Mouse (Mus musculus) layer of hippocampus, adult 8-10 months (tissue): Measurements from ENCODE around the gene Rnf183. TPM values are rescaled to one million over a fixed set of nuclear protein-coding genes. Genes with fewer than 3 reads are reported as not detected.

Experiments
- DNase-seq, 2 experiments: peaks; one replicate each; pipeline ENCODE4 v3.0.0; 2022; ENCODE audit warnings: low spot score in 2 of 2
- total RNA-seq, 4 experiments: library from RNA; stranded (reverse); gene quantifications; 2 replicates each; pipeline ENCODE4 v1.2.4; 2022

Gene Rnf183
- total RNA-seq, 4 experiments from 2014 or later = not detected

DNA sequence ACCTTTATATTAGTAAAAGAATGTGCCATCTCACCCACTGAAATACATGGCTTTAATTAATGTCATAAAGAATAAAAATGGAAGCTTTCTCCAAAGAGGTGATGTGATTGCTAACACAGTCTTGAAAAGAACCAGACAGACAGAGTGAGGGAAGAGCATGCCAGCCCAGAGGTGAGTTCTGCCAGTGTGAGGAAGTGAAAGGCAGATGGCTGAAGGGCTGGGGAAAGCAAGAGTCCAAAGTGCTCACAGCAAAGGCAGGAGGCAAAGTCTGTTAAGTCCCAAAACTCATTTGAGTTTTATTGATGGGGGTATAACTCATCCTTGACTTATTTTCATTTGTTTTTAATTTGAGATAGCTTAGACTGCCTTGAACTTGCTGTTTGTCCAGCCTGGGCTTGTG, 4.4 kb downstream of the Rnf183 start:
- DNase-seq = no peak

DNA sequence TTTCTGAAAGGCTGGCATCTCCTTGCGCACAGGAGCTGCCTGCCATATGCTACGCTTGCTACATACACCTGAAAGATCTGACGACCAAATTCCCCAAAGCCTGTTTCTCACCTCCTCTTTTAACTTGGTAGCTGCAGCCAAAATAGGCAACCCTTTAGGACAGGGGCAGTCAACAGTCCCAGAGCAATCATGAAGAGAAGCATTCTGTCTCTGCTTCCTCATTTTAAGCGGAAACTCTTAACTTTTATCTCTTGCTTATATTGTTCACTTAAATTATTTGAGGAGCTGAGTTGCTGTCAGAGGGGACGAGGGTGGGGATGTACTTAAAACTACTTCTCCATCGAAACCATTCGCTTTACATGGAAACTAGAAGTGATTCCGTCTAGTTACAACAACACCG, 5.4 kb downstream of the Rnf183 start:
- no peak for DNase-seq

DNA sequence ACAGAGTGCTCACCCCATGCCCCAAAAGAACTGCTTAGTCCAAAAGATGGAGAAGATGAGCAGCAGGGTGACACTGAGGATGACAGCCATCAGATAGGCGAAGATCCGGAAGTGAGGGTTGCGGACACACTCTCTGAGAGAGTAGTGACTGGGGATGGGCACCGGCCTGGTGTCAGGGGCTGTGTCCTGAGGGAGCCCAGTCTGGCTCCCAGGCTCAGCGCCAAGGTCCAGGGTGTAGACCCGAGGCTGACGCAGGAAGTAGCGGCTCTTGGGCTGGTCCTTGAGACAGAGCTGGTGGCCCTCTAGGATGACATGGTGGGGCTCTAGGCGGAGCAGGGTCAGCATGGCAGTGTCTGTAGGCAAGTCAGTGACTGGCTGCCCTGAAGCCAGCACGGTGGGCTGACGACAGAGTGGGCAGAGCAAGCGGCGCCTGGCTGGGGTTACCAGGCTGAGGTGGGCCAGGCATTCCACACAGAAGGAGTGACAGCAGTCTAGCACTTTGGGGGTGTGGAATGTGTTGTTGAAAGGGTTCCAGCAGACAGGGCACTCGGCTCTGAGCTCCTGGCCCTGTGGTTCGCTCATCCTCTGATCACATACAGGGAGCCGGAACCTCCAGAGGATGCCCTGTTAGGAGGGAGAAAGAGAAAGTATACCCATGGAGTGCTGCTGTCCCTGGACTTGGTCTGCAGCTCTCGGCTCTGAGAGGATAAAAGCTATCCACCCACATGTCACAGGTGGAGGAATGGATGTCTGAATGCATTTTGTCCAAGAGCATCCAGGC, 6.9 kb downstream of the Rnf183 start:
- no peak for DNase-seq

DNA sequence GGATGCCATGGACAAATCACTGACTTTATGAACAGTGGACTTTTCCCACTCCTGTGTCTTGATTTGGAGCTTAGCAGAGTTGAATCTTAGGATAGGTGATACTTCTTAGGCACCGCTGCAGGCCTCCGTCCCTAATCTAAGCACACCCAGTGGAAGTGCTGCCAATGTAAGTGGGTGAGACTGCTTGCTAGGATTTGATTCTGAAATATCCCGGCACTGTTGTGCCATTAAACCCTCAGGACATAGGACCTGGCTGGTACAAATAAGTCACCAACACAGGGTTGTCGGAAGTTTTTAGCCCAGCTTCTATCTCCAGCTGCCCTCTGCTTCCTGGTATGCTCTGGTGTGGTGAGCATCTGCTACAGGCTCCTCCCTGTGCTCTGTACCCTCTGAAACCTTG, 9.2 kb downstream of the Rnf183 start:
- DNase-seq = no peak

DNA sequence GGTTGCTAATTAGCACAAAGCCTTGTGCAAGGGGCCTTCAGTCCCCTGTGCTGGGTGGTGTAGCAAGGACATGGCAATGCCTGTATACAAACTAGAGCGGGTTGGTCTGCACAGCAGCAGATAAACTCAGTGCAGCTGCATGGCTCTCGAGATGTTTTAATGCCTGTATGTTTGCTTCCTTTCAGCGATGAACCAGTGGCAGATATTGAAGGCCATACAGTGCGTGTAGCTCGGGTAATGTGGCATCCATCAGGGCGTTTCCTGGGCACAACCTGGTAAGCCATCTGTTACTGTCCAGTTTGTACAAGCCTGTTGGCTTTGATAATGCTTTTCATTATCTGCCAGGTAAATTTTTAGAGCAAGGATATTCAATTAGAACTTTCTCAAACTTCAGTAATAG, 16.0 kb downstream of the Rnf183 start:
- no peak for DNase-seq

DNA sequence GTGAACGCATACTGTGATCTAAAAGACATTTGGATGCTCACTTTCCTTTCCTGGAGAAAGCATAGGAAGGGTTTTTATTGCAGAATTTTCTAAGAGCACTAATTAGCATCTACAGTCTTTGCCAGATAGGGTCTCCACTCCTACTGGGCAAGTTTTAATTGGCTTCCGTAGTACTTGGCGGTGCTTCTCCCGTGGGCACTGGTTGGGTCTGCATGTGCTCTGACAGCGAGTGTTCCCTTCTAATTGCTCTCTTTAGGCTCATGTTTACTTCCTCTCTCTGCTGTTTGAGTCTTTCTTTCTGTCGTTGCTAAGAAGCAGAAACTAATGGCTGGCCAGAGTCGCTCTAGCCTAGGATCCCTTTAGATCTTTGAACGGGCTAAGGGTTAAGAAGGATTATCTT, 16.6 kb downstream of the Rnf183 start:
- DNase-seq = peak in 1 of 2 experiments; percentile 45

DNA sequence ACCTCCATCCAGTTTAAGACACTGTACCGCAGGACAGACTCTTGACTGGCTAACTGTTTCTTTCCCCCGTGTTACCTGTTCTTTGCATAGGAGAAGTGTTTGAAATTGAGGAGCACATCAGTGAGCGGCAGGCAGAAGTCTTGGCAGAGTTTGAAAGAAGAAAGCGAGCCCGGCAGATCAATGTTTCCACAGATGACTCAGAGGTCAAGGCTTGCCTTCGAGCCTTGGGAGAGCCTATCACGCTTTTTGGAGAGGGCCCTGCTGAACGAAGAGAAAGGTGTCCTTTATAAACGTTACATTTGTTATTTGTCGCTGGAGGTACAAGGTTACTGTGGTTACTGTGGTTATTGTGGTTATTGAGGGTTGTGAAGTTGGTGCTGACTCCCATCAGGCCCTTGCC, 23.4 kb downstream of the Rnf183 start:
- DNase-seq = no peak

DNA sequence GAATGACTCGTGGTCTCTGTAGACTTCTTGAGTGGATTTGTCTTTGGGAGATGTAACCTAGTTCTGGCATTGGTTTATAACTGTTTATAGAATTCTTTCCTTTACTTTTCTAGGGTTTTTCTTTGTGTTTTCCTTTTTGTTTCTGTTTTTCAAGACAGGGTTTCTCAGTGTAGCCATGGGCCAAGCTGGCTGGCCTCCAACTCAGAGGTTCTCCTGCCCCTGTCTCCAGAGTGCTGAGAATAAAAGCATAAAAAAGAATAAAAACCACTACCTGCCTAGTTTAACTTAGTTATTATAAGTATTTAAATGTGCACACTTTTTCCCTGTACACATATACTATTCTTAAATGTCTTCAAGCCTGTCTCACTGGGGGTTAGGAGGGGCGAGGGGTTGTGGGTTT, 24.7 kb downstream of the Rnf183 start:
- DNase-seq = no peak

DNA sequence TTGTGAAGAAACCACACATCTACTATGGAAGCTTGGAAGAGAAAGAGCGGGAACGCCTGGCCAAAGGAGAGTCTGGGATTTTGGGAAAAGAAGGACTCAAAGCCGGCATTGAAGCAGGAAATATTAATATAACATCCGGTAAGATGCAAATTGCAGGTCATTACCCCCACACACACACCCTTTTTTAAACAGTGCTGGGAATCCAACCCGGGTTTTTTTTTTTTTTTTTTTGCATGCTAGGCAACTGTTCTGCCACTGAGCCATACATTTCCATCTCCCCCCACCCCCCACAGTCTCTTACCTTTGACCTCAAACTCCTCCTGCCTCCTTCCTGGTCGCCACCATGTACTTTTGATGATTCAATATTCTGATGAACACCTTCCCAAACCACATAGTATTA, 25.4 kb downstream of the Rnf183 start:
- DNase-seq = no peak

DNA sequence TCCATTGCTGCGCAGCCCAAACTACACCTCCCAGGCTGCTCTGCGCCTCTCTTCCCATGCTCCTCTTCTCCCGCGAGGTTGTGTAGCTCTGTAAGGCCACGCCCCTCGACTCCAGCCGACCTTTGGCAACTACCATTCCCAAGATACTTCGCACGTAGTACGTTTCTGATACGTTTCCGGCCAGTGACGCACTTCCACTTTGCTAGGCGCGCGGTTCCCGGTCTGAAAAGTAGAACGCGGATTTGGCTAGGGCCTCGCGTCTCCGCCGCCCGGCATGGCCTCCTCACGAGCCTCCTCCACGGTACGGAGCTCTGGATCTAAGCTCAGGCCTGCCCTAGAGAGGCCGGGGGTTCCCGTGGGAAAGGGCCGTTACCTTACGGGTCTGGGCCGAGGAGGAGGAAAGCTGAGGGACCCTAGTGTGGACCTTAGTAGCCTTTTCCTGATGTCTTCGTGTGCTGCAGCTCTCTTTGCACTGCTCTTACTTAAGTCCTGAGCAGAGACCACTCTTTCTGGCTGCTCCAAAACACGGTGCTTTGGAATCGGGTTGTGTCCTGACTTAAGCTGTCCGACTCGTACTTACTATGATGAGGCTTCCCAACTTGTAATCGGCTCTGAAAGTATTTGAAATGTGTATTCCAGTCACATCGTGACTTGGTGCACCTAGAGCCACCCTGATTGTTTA, 26.3 kb downstream of the Rnf183 start, which contains the start of the genes Cdc26 and Prpf4:
Cdc26 (minus strand) TSS at position 42 of the 682 bp plus-strand sequence.
Prpf4 (plus strand) TSS at position 197 of the 682 bp plus-strand sequence.
- DNase-seq = peak; percentile 99

DNA sequence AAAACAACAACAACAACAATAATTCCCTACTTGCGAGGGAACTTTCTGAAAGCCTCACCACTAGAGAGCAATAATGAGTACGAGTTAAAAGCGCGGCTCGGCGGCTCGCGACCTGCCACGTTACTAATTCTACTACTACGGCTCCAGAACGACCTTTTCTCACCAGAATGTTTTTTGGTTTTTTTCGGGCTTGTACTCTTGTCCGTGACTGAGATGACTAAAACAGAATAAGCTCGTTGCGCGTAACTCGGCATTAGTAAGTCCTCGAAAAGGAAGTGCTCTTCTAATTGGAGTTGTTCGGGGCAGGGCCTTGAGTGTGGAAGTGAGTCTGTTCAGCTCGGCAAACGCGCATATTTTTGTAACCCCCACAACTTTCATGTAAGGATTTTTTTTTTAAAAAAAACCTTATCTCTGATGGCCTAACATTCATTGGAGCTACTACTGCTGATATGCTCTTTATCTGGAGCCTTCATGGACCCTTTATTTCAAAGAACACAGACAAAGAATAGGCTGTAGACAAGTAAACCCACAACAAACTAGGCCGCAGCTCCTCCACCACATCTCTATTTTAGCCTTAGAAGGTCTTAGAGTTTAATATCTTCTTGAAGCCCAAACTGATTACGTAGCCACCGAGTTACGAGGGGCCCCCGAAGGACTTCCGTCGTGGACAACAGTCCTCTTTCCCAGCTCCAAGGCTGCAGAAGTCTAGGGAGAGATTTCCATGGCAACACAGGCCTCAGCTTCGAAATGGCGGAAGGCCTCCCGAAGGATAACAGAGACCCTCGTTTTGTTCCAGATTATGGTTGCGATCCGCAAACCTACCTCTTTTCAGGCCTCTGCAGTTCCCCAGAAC, 27.1 kb downstream of the Rnf183 start:
- peak; percentile 38 to 48 for DNase-seq

DNA sequence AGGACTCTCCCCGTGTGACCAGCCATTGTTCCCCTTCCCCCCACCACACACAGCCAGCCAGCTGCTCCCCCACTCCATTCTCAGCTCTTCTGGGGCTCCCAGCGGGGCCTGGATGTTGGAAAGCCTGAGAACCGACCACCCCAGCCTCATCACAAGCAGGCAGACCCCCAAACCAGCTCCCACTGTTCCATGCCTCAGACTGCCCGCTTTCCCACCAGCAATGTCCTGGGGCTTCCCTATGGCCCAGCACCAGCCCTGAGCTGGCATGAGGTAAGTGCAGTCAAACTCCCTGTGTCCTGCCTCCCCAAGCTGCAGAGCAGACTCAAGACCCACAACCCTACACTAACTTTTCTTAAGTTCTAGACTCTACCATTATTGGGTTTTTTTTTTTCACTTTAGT, 28.9 kb downstream of the Rnf183 start:
- no peak for DNase-seq

DNA sequence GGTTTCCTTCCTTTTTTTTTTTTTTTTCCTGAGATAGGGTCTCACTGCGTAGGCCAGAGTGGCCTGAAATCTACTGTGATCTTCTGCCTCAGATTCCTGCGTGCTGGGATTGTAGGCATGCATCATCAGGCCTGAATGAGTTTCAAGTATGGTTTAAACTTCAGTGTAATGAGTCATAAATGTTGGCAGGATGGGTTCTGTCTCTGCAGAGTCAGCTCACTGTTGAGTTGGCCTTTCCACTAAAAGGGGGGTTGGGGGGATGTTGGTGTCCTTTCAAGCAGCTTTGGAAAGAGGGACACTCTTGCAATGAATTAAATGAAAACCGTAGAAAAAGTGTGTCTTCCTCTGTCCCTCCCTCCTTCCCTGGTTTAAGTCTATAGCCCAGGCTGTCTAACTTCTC, 36.1 kb downstream of the Rnf183 start:
- DNase-seq = peak in 1 of 2 experiments; percentile 18

DNA sequence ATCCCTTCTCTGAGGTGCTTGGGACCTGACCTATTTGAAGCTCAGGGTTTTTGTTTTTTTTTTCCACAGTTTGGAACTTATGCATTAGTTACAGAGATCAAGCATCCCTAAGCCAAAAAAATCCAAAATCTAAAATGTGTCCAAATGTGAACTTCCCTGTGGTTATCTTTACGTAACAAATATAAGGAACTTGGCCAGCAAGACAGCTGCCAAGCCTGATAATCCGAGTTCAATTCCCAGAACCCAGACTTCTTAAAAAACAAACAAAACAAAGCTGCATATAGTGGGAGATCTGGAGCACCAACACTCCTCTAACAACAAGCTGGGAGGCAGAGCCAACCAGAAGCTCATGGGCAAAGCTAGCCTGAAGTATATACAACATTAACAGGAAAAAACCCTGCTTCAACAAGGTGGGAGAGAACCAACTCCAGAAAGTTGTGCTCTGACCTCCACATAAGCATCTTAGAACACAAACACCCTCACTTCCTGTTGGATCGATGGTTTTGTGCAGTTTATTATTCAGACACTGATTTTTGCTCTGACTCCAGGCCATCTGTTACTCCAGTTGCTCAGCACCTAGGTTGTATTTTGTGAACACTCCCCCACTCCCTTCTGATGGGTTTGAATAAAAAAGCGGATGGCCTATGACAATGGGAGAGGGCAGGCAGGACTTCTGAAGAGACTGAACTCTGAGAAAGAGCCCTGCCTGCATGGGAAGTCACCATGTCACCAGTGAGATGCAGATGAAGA, 37.3 kb downstream of the Rnf183 start:
- peak; percentile 23 to 44 for DNase-seq

DNA sequence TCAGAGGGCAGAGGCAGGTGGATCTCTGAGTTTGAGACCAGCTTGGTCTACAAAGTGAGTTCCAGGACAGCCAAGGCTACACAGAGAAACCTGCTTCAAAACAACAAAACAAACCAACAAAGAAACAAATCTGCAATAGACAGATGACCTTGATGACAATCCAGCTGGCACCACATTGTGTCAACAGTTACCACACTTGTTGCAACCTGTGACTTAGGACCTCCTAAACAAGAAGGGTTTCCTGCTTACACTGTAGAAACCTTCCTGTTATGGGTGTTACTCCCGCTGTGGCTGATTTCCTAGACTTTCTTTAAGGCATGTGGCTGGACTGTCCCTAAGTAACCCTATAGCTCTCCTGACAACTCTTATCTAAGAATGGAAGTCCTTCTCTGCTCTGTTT, 39.2 kb downstream of the Rnf183 start:
- DNase-seq = no peak

DNA sequence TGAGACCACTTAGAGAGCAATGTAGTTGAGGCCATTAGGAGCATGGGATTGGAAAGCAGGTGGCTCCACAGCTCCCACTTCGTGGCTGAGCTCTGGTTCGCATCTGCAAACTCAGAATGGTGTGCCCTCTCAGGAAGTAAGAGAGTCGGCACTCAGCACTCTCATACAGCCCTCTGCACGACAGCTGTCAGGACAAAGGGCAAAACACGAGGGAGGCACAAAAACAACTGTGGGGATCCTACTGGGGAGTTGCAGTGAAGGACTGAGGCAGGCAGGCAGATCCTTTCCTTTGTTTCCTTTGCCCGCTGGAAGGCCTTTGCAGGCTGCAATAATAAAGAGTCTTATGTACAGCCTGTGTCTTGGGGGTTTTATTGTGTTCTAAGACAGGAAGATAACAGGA, 41.6 kb downstream of the Rnf183 start:
- no peak for DNase-seq

DNA sequence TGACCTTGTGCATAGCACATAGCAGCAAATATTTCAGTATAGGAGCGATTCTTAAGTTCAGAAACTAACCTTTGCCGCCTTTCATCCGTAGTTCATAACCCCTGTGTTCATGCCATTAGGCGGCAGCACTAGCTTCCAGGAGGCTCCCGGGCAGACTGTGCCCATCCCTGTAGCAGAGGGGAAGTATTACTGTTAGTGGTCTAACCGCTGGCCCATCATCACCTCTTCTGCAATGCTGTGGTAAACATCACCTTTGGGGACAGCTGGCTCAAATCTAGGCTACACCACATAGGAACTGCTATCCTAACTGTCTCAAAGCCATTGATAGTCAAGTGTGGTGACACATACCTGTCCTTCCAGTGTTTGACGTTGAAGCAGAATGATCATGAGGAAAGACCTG, 43.2 kb downstream of the Rnf183 start:
- no peak for DNase-seq

DNA sequence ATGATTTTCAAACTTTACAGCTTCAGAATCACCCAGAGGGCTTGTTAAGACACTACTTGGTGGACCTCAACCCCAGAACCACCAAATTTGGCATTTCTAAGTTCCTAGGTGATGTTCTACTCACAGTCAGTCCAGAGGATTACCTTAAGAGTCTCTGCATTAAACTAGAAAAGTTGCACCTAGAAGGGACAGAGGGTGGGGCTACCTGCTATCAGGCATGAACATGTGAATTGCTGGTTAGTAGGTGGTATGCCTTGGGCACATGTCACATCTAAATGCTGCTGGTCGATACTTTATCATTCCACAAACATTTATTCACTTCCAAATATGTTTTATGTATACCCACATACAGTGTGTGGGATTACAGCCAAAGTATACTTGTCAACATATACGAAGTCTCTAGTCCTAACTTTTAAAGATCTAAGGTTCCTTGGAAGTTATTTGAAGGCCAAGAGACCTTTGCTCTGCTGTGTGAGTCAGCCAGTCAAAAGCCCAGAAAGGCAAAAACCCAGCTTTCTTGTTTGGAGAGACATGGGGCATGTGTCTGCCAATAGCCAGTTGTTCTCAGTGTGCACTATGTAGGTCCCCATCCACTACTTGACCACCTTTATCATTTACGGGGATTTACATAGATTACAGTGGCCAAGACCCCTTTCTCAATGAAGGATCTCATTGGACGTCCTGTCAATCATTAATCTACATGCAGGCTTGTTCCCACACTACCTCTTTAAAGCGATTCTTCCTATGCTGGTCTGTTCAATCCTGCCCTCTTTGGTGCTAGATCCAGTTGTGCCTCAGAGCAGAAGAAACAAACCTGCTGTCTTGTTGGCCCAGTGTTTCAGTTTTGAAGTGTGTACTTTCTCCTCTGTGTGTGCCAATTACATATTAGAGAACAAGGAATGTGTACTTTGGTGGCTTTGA, 45.2 kb downstream of the Rnf183 start:
- no peak for DNase-seq

DNA sequence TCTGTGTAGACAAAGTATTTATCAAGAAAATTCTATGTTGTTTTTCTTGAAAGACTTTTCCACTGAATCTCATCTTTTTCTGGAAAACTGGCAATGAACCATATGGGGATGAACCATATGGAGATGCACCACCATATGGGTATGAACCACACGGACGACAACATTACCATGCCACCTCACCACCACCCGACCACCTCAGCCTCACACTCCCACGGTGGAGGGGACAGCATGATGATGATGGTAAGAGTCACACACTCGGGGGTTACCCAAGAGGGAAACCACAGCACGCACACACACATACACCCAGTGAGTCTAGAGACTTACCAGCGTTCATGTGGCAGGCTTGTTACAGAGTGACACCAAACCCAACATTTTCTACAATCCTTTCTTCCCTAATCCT, 49.6 kb downstream of the Rnf183 start:
- DNase-seq = no peak

DNA sequence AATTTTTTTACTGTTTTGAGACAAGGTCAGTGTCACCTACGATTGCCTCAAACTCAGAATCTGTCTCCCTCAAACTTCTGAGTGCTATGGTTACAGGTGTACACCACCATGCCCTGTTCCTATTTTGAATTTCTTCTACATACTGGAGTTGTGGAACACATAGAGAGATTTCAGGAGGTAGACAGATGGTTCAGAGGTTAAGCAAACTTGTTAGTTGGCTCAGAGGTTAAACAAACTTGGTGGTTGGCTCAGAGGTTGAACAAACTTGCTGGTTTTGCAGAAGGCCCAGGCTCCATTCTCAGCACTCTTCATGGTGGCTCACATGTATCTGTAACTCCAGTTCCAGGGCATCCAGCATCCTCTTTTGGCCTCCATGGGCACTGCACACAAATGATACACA, 50.9 kb downstream of the Rnf183 start:
- no peak for DNase-seq
